Mouse (Mus musculus) bone marrow, adult 2 months (tissue): Measurements from ENCODE around the gene Limd1. TPM values are rescaled to one million over a fixed set of nuclear protein-coding genes. Genes with fewer than 3 reads are reported as not detected.
A peak's percentile ranks its signal among the peaks of the same experiment; 100 is the strongest.

ENCODE experiments used
- H3K27ac ChIP-seq: fragments of 200-500 bp; 2 replicates; pipeline ENCODE4 v1.5.1; 2012; ENCODE audit warnings: low read depth, mild to moderate bottlenecking, control low read depth, inconsistent platforms, low read length; ENCODE audit not compliant: control insufficient read depth, poor library complexity, insufficient read depth
- H3K4me1 ChIP-seq: fragments of 200-500 bp; 2 replicates; pipeline ENCODE4 v1.6.1; 2011; ENCODE audit warnings: low read length; ENCODE audit not compliant: control insufficient read depth, insufficient read depth
- H3K4me3 ChIP-seq: fragments of 200-500 bp; replicated peaks from 2 replicates; pipeline ENCODE3; 2011; ENCODE audit warnings: mild to moderate bottlenecking, low read depth, low read length, control low read depth; ENCODE audit not compliant: control insufficient read depth
- CTCF ChIP-seq: fragments of 200-500 bp; IDR thresholded peaks from 2 replicates; pipeline ENCODE4 v1.5.1; 2011; ENCODE audit warnings: low read length, control low read depth; ENCODE audit not compliant: control insufficient read depth, insufficient read depth
- POLR2A ChIP-seq: fragments of 200-500 bp; IDR thresholded peaks from 2 replicates; pipeline ENCODE4 v1.6.1; 2011; ENCODE audit warnings: low read depth, mild to moderate bottlenecking, control low read depth, low read length, borderline replicate concordance; ENCODE audit not compliant: control insufficient read depth
- WGBS: fragments of 180-500 bp; shearing (Covaris S2); methylation state at CpG from one replicate; pipeline ENCODE4 v1.1.7; 2018; 5-methylcytosine and 5-hydroxymethylcytosine counted together
- polyA plus RNA-seq: library from polyadenylated mRNA; stranded (reverse); fragments of >200 nt; gene quantifications from 2 replicates; pipeline ENCODE4 v1.2.4, GENCODE M21; 2011; ENCODE audit warnings: low replicate concordance; ENCODE audit not compliant: missing spikeins, insufficient read depth, insufficient read length

The Limd1 gene
- polyA plus RNA-seq, 1 experiment = 19.0 TPM

DNA sequence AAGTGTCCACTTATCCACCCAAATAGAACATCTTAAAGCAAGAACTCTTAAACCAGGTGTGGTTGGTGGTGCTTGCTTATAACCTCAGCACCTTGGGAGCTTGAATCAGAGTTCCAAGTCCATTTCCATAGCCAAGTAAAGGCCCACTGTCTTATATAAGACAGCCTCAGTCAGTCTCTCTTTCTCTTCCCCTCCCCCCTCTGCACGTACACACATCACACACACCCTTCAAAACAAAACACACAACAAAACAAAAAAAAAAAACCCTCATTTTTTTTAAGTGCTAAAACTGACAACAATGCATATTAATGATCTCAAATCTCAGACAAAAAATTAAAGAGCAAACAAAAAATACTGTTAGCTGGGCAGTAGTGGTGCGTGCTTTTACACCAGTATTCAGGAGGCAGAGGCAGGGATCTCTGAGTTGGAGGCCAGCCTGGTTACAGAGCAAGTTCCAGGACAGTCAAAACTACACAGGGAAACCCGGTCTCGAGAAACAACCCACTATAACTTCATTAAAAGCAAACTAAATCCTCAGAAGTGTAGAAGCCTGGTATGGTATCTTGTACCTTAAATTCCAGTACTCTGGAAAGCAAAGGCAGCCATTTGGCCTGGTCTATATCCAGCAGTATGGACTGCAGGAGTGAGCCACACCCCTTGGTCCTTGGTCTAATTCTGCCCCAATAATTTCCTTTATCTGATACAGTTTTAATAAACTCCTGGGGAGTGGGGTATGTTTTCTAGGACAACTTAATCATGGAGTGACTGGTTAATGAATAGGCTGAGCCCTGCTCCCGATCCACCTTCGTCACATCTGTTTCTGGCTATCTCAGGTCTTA is 49.8 kb downstream of the Limd1 start:
- Histone ChIP-seq H3K4me3 (peak overlapping the region; percentile 71), H3K27ac (peak overlapping the region; percentile 95), H3K4me1 (peaks cover 4% of the 10 kb centered on the region; the same call in 1 of the 2 replicates)
- 22% methylated on average over 6 of the region's 6 CpGs for WGBS
- TF ChIP-seq CTCF = no peak
- TF ChIP-seq POLR2A = no peak

DNA sequence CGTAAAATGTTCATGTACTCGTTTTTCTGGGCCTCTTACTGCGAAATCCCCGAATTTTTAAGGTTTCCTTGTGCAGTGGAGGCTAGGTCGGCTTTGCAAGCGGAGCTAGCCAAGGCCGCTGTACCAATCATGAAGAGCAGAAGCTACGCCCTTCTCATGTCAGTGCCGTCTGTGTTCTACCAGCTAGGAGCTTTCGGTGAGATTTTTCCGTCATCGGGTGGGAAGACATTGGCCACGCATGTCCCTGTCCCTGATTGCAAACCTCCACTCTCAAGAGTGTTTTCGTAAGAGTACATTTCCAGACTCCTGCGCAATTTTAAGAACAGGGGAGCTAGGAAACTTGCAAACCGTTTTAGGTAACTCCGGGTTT is 50.4 kb downstream of the Limd1 start:
- Histone ChIP-seq H3K27ac (peak overlapping the region; percentile 95), H3K4me1 (peaks cover 4% of the 10 kb centered on the region; the same call in 1 of the 2 replicates), H3K4me3 (peak overlapping the region; percentile 71)
- under 1% methylated on average over 17 of the region's 17 CpGs for WGBS
- TF ChIP-seq CTCF (no peak), POLR2A (no peak)

DNA sequence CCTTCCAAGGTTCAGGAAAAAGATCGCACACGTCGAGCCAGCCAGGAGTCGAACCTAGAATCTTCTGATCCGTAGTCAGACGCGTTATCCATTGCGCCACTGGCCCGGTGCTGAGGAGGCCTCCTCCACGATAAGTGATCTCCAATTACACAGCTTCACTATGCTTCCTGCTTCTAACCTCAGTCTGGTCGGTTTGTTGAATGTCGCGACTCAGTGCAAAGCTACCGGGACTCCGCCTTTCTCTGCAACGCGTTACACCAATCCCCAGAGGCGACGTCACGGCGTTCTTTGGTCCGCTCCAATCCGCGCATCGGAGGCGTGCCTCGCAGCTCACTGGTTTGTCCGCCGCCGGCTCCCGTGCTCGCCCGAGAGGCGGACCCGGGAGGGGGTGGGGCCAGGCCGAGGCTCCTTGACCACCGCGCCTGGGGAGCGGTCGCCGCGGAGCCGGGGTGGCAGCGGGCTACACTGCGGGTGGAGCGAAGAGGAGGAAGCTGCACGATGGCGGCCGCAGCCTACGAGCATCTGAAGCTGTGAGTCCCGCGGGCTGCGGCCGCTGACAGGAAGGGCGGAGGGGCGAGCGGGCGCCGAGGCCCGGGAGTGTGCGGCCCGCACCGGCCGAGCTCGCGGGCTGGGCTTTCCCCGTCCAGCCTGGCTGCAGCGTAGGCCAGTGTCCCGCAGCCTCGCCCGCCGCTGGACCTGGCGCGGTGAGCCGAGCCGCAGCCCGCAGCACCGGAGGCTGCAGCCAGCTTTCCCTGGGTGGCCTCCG is 51.1 kb downstream of the Limd1 start, which contains the start of gene Sacm1l:
Gene Sacm1l (plus strand): TSS at position 368 of the 766 bp plus-strand sequence.
- Histone ChIP-seq H3K27ac (peak within 1 kb of the TSS; percentile 95), H3K4me1 (peaks cover 4% of the 10 kb centered on the region; the same call in 1 of the 2 replicates), H3K4me3 (peak within 1 kb of the TSS; percentile 83)
- under 1% methylated on average over 79 of the region's 79 CpGs for WGBS
- TF ChIP-seq CTCF (no peak), POLR2A (peak; percentile 79)

DNA sequence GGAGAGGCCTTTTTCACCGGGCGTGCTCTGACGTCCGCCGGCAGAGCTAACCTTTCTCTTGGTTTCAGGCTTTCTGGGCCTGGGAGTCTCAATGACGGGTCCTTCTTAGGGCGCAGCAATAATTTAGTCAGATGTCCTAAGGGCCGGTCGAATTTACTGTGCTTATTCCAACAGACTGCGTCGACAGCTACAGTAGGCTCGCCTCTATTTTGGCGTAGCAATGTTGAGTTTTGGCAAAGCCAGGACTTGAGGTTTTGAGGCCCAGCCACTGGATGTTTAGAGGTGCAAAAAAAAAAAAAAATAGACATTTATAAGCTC is 51.6 kb downstream of the Limd1 start:
- Histone ChIP-seq H3K27ac (peak overlapping the region; percentile 95), H3K4me3 (peak overlapping the region; percentile 83), H3K4me1 (peaks cover 4% of the 10 kb centered on the region; the same call in 1 of the 2 replicates)
- no peak for TF ChIP-seq POLR2A
- under 1% methylated on average over 13 of the region's 13 CpGs for WGBS

DNA sequence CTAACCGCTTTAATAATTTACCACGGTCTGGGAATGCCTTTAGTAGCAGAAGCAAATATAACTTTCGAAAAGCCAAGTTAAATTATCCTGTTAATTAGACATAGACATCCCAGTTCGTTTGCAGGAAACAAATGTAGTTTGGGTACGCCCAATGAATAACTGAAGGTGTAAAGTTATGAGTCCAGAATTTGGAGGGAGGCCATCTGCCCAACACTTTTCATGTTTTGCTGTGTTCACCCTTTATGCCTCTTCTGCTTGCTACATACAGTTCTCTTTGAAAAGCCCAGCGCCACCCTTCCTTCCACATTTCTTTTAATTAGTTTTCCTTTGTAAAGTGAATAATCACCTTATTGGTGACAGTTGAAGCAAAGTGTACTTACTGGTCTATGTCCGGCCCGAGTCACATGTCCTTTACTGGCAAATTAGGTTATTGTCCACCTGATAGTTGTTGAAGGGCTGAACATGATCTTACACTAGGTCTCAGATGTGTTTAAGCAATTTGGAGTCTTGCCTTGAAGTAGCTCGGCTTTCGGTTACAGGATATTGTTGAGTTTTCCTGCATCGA is 52.1 kb downstream of the Limd1 start:
- Histone ChIP-seq H3K4me1 (peaks cover 4% of the 10 kb centered on the region; the same call in 1 of the 2 replicates), H3K4me3 (peak overlapping the region; percentile 83), H3K27ac (no peak overlapping the region)
- WGBS = 29% methylated on average over 11 of the region's 11 CpGs
- TF ChIP-seq CTCF (no peak), POLR2A (no peak)

DNA sequence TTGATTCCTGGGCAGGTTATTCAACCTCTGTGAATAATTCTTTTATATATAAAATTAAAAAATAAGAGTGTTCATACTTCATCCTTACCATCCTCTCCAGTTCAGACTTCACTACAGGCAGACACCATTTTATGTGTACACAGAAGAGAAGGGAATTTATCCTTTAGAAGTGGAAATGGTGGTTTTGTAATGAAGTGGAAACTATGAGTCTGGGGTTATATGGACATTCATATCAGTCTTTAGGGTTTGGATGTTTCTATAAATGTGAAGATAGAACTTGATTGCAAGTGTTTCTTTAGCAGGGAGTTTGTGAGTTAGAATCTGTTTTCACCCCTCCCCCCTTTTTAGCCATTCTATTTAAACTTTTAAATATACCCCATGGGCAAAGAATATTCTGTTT is 52.7 kb downstream of the Limd1 start:
- H3K4me1 ChIP-seq = peaks cover 4% of the 10 kb centered on the region; the same call in 1 of the 2 replicates
- no peak overlapping the region for H3K27ac ChIP-seq
- TF ChIP-seq CTCF = no peak
- TF ChIP-seq POLR2A = no peak
- no peak overlapping the region for H3K4me3 ChIP-seq

DNA sequence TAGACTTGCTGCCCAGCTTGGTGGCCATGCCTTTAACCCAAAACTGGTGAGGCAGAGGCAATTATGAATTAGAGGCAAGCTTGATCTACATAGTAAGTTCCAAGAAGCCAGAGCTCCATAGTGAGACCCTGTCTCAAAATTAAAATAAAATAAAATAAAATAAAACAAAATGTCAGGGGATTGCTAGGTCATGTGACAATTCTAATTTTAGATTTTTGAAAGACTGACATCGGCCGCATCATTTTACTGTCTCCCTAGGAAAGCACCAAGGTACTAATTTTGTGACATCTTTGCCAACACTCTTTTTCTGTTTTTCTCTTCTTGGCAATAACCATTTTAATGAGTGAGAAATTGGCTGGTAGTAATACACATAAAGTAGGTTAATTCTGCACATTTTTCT is 58.1 kb downstream of the Limd1 start:
- TF ChIP-seq CTCF = no peak
- no peak for TF ChIP-seq POLR2A
- Histone ChIP-seq H3K4me1 (no peaks in the 10 kb centered on the region; the same call in 1 of the 2 replicates), H3K4me3 (no peak overlapping the region), H3K27ac (no peak overlapping the region)
- WGBS = 94% methylated on average over 2 of the region's 2 CpGs

DNA sequence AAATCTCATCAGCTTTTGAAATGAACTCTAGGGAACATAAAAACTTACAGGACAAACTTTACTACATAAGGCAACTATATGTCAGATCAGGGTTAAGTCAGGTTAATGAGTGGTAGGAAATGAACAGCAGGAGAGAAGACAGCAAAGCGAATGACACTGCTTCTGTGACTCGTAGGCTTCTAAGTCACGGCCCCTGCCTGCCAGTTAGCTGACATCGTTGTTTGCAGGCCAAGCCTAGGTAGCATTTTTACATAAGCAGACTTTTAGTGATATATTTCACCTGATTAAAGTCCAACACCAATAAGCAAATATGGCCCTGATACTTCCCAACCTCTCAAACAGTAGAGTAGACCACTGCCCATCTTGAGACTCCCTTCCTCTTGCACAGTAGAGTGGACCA is 59.7 kb downstream of the Limd1 start:
- Histone ChIP-seq H3K27ac (no peak overlapping the region), H3K4me1 (no peaks in the 10 kb centered on the region), H3K4me3 (no peak overlapping the region)
- WGBS = 85% methylated on average over 4 of the region's 4 CpGs
- TF ChIP-seq POLR2A (no peak), CTCF (no peak)
